Mouse (Mus musculus): ENCODE results near the gene Katnb1.

Gene Katnb1

DNA sequence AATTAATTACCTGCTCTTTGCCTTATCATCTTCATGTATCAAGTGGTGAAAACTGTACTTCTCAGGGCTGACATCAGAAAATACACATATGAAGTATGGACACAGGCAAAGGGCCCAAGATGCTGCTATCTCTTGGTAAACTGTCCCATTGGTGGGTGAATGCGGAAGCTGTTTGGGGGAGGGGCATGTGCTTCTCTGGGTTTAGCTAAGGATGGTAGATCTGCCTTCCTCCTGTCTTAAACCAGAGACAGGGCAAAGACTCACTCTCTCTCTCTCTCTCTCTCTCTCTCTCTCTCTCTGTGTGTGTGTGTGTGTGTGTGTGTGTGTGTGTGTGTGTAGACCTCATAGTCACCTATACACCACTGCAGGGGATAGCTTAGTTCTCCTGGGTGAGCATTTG lies 60.0 kb downstream of the Katnb1 start:
- peak; percentile 35 for DNase-seq

DNA sequence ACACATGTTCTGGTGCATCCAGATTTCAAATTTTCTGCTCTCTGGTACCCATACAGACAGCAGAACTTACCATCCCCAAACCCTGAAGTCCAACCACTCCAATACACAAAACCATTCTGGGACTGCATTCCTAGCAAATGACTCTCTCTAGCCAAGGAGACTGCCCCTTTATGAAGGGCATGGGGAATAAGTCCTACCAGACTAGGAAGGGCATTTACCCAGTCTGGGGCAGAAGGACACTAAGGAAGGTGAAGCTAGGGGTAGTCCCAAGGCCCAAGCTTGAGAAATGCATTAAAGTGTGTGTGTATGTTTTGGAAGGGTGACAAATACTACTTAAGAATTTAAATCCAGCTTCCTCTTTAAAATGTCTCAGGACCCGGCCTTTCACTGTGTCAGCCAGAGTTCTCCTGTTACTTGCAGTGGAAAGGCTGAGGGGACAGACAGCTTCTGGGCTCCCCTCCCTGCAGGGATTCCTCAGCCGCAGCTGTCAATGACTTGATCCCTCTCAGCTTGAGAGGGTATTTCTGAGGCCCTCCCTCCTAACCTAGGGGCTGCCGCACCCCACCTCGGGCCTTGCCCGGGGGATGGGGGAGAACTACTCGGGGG lies 60.6 kb downstream of the Katnb1 start:
- DNase-seq = no peak

DNA sequence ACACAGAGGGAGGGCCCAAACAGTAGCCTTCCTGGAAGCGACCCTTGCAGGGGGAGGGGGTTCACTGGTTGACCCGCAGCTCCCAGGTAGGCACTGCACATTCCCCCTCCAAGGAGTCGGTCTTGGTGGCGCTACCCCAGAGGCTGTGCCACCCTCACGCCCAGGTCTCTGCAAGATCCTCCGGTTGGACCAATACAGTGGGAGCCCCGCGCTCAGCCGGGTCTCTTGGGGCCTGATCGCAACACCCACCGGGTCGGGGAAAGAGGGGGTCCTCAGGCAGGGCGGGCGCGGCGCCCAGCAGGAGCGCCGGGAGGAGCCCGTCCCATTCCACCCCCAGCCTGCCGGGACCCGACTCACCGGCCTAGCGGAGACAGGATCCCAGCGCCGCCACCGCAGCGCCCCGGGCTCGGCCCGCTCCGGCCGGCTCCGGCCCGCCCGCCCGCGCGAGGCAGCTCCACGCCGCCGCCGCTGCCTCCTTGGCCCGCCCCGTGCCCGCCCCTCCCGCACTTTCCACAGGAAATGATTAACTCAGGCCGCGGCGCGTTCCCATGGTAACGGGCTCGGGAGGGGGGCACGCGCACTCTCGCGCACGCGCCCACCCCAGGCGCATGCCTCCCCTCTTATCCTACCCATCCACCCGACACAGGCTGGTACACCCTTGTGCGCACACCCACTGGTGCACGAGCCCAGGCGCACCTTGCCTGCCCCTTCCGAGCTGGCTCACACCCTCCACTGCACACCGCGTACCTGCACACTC lies 61.3 kb downstream of the Katnb1 start:
- peak; percentile 89 for DNase-seq

DNA sequence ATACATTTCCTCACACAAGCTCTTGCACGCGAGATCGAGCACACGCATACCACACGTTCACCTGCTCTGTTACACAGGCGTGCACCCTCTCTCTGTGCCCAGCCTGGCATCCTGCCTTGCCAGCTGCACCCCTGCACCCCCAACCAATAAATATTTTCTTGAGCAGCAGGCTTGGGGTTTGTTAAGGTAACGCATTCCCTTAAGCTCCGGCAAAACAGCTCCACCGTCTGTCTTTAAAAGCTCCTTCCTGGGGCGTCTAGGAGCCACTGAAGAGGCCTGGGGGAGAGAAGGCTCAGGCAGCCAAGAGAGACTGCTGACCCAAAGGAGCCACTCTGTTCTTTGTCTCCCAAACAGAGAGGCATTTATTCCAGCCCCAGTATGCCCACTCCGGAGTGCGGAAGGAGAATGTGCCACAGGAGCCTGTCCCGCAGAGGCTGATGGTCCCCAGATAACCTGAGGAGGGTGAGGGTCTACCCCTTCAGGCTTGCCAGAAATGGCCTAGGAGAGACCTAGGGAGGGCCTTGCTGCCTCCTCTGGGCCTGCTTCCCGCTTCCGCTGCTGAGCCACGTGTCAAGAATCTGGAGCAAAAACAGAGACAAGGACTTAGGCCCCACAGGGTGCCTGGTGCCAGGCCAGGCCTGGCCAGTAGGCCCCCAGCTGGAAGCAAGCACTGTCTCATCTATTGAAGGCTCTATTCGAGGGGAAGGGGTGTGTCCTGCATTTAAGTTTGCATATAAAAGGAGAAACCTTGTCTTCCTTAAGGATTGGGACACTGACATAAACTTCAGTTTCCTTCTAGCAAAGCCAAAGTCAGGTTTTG lies 62.2 kb downstream of the Katnb1 start:
- DNase-seq = peak; percentile 42

DNA sequence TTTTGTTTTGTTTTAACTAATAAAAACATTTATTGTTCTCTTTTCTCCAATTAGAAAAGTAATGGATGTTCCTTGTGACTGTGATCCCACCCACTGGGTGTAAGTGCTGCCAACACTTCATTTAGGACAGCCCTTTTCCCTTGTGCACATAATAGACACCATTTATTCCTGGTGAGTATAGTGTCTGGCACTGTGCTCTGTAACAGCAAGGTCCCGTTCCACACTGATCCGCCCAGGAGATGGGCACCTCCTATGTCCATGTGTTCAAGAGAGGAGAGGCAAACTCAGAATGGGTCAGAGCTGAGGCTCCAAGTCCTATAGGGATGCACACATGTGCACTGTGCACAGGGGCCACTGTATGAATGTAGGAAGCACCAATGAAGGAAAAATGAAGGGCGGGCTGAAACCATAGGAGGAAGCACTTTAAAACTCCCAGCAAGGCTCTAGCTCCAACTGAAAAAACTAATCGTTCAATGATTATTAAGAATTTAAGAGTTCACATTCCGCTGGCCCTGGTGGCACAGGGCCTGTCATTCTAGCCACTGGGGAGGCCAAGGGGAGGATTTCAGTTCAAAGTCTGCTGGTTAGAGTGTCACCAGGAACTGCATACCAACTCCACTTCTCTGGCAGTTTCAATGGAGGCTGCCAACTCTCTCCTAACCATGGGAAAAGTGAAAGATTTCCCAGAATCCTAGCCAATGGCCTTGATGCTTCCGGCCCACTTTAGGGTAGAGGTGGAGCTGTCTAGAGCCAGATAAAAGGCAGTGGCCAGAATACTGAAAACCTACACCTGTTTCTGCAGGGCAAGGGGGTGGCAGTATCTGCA lies 63.0 kb downstream of the Katnb1 start:
- DNase-seq = no peak

DNA sequence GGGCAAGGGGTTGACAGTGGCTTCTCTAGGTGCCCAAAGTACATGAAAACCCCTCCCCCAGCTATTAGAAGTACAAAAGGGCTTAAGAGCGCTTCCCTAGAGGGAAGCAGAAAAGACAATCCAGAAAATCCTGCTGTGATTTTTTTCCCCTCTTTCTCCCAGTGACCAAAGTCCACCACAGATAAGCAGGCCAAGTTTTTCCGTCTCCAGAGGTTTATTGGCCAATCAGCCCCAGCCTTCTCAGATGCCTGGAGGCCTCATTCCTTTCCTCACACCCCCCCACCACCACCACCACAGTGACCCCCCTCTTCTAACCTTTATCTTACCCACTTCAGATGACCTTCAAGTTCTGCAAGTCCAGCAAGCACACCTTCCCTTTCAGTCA lies 63.6 kb downstream of the Katnb1 start:
- no peak for DNase-seq

DNA sequence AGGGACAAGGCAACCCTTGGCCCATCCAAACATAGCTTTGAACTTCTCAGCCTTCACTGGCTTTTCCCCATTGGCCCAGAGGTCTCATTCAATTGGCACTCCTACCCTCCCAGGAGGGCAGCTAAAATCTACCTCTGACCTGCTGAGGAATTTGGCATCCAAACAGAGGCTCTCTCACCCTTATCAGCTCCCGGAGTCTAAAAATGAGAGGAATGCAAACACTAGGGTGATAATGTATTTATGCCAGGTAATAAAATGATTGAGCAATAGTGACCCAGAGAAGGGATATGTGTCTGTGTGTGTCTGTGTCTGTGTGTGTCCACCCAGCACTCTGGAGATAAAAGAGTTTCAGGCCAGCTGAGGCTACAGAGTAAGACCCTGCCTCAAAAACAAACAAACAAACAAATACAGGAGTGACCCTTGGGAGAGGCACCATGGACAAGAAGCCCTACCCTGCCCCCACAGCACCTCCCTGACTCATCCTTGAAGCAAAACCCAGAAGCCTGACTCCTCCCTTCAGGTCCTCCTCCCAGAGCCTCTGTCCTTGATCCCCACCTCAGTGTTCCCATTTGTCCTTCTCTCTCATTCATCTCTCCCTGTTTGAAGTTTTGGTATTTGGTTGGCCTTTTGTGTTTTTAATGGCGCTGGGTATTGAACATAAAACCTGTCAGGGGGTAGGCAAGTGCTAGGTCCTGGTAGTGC lies 65.2 kb downstream of the Katnb1 start:
- DNase-seq = no peak

DNA sequence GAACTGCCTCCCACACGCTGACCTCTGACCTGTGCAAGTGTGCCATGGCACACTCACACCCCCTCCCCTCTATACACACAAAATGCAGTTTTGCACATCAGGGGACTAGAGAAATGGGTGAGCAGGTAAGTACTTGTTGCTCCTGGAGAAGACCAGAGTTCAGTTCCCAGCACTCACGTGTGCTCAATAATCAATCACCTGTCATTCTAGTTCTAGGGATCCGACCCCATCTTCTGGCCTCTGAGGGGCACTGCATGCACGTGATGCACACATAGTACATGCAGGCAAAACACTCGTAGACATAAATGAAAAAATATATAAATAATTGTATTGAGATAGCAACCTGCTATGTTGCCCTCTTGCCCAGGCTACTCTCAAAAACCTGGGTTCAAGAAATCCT lies 65.9 kb downstream of the Katnb1 start:
- no peak for DNase-seq

DNA sequence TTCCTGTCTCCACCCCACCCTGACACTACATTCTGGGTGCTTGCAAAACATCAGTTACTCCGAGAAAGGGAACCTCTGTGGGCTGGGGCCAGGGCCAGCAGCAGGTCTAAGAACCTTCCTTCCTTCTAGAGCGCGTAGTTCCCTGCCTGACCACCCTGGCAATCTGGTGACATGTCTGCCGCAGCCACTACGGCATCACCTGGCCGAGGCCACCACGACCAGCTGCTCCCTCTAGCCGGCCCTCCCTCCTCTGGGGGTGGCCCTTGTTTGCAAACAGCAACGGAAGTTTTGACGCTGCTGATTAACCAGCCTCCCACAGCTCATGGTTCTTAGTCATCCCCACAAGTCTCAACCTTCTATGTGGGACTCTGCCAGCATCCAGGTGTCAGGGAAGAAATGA lies 68.4 kb downstream of the Katnb1 start:
- DNase-seq = no peak

DNA sequence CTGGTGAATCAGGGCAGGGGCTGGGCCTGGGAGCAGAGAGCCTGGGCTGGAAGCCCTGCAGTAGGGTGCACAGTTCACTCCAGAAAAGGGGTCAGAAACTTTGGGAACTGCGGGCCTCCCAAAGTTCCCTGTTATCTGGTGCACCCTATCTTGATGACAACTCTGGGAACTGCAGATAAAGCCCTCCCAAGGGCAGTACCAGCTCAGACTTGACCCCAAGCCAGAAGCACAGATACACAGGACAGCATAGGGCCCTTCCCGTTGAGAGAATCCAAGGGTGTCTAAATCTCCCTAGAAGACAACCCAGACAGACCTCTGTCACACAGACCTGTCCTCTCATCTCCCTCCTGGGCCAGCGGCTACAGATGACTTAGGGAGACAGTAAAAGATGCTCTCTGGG lies 69.6 kb downstream of the Katnb1 start:
- no peak for DNase-seq

All from thymus, postnatal 14 days (tissue).